Mouse (Mus musculus): ENCODE results near the gene Dock4.
"Not testable (repeated sequence)": the region's sequence is repeated elsewhere in the genome, so short reads cannot be mapped to it uniquely, and the experiment has no call there.

Dock4 gene

GRCm38 (mm10) chr12:40824251-40824650 is 378.5 kb downstream of the Dock4 start:
- peak in 1 of 2 experiments; percentile 27 for DNase-seq (ENCODE audit: low spot score in 2 of 2)

GRCm38 (mm10) chr12:40825935-40826460 is 380.2 kb downstream of the Dock4 start:
- no peak for DNase-seq (ENCODE audit: low spot score in 2 of 2)

DNA sequence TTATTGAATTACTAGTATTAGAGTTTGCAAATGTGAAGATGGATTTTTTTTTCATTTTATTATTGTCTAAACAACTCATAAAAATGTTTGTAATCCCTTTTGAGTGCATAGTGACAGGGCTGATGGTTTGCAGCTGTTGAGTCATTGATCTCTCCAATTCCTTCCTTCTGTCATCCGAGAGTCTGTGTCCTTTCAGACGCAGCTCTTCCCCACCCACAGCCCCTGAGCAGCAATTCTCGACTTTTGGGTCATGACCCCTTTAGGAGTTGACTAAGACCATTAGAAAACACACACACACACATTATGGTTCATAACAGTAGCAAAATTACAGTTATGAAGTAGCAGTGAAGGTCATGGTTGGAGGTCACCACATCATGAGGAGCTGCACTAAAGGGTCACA is 380.7 kb downstream of the Dock4 start:
- DNase-seq (ENCODE audit: low spot score in 2 of 2), result no peak

DNA sequence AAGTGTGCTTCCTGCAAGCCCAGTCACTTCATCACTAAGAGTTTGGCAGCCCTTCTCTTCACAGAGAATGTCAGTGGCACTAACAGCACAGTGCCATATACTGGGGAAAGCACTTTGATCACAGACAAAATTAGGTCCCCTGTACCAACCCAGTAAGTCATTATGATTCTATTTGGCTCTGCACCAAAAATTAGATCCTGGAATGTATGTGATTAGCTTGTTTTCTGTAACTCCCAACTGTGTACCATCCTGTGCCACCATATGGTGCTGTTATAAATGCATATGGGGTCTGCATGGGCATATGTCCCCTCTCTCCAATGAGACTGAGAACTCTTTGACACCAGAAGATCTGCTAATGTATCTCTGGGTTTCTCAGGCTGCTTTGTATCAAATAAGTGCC is 382.3 kb downstream of the Dock4 start:
- DNase-seq (ENCODE audit: low spot score in 2 of 2), result no peak

- DNase-seq (ENCODE audit: low spot score in 2 of 2), result no peak
Measured at GRCm38 (mm10) chr12:40829269-40829668, 383.5 kb downstream of the Dock4 start.

GRCm38 (mm10) chr12:40832157-40832556 is 386.4 kb downstream of the Dock4 start:
- DNase-seq (ENCODE audit: low spot score in 2 of 2), result peak in 1 of 2 experiments; percentile 65

DNA sequence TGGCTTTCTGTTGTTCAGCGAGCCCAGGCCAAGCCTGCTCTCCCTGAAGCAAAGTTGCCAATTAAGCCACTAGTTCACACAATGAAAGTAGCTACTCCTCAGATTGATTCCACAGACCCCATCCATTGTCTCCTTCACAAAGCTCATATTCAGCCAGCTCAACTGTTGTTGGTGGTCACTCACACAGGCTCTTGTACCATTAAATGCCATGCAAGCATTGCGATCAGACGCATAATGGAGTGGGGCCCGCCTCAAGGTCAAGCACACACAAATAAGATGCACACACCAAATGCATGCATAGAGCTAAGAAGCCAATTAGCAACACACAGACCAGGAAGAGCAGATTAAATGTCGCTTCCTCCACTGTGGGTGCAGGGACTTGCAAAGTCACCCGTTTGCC is 391.2 kb downstream of the Dock4 start:
- no peak for DNase-seq (ENCODE audit: low spot score in 2 of 2)

DNA sequence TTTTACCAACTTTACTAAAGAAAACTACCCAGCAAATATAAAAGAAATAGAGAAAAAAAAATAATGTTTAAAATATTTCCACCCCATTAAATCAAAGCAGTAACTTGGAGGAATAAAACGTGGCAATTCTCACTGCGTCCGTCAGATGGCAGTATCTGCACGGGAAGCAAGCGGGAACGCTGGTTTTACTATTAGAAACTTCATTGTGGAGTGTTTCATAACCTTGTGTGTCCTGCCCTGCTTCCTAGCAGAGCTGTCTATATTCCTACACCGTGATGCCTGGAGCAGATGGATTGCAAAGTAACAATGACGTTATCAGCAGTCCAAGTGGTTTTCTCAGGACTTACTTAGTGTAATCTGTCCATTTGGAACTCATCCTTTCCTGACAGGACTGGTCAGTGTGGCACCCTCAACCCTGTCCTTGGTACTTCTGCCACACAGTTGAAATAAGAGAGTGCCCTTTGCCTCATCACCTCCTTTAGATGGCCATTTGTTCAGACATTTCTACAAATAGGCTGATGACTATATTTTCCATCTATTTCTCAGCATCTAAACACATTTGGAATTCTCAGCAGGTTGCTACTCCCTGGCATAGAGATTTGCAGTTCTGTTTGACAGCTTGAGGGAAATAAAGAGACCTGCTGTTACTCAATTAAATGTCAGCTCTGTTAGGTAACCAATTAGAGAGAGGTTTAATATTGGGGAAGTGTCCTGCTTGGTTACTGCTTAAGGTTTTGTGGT is 392.0 kb downstream of the Dock4 start:
- DNase-seq (ENCODE audit: low spot score in 2 of 2), result peak; percentile 70 to 88

DNA sequence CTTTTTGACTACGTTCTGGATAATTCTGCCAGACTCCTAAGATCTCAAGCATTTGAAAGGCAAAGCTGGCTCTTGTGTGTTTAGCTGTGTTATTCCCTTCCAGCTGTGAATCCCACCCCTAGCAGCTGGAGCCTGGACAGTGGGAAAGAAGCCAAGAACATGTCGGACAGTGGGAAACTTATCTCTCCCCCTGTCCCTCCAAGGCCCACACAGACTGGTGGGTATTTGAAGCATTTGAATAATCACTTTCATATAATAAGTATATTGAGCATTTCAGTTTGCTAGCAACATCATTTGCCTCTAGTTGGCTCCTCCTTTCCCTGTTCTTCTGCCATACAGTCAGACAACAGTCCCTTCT is 392.6 kb downstream of the Dock4 start:
- DNase-seq (ENCODE audit: low spot score in 2 of 2), result no peak

GRCm38 (mm10) chr12:40838940-40839339 is 393.2 kb downstream of the Dock4 start:
- no peak for DNase-seq (ENCODE audit: low spot score in 2 of 2)

DNA sequence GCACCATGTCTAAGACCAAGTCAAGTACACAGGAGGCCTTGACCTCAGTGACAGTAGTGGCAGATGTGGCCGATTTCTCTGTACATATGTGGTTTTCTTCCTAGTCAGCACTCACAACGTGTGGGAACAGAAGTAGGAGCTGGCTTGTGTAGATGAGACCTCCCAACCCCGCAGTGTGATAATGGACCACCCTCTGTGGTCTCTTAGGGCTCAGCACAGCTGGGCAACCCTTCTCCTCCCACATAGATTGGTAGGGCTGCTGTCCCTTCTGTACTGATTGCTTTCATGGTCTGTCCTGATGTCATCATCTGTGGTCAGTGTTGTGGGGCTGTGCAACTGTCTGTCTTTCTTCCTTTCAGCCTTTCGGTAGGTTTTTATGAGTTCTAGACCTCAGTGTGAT is 394.1 kb downstream of the Dock4 start:
- DNase-seq (ENCODE audit: low spot score in 2 of 2), result no peak

DNA sequence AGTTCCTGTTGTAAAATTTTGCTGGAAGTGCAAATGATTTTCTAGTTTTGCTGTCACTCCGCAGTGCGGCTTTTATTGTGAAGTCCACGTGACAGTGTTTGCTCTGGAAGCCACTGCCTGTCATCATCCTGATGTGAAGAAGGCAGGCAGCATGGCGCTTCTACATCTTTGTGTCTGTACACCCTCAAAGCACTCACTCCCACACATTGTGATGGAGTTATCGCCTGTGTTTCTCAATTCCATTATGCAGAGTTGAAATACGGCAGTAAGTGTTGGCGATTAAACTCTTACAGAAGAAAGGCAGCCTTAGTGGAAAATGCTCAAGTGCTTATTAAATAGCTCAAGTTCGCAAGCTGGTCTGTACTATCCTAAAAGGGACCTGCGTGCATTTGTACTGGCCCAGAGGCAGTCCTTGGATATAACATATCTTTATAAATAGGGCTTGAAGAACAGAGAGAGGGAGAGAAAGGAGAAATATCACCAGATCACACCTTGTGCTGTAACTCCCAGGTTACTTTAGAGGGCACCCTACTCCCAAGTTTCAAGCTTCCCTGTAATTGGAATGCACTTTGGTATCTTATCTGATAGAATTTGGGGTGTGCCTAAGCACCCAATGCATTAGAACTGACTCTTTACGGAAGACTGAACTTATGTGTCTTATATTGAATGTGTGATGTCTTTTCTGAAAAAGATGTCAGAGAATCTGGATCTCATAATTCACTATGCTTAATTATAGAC is 396.7 kb downstream of the Dock4 start:
- peak in 1 of 2 experiments; percentile 41 for DNase-seq (ENCODE audit: low spot score in 2 of 2)

DNA sequence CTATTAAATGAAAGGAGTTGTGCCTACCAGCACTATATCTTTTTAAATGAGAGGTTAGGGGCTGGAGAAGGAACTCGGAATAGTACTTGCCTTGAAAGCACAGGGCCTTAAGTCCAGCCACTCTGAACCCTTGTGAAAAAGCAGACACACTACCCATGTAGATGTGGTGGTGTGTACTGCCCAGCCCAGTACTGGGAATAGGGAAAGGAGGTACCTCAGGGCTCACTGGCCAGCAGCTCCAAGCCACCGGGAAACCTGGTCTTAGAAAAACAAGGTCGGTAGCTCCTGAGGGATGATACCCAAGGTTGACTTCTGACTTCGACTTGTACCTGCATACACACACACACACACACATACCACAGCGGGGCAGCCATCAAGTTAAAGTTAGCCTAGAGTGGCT is 397.2 kb downstream of the Dock4 start:
- no peak for DNase-seq (ENCODE audit: low spot score in 2 of 2)

DNA sequence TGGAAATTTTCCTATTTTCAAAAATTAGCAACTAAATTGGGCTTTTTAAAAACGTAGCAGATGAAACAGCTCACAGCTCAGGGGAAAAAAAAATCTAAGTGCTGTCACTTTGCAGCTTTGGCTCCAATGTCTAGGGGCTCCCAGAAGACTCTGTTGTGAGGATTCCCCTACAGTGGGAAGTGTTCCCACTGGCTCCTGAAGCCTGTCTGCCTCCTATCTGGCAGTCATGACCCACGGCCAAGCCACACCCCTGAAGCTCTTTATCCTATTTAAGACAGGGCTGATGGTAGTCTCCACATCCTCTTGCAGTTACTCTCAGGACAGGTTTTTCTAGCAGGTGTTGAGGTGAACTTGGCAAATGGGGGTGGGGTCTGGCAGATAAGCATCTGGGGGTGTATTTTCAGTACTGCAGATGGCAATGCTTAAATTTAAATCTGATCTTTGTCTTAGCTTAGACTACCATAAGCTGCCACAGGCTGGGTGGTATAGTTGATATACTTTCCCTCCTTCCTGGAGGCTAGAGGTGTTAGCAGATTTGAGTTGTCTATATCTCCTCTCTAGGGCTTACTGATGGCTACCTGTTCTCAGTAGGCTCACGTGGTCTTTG is 397.8 kb downstream of the Dock4 start:
- DNase-seq (ENCODE audit: low spot score in 2 of 2), result peak in 1 of 2 experiments; percentile 36

- DNase-seq (ENCODE audit: low spot score in 2 of 2), result no peak
Measured at GRCm38 (mm10) chr12:40844324-40844723, 398.6 kb downstream of the Dock4 start.

- no peak for DNase-seq (ENCODE audit: low spot score in 2 of 2)
Measured at GRCm38 (mm10) chr12:40854705-40855367, 409.1 kb downstream of the Dock4 start.

DNA sequence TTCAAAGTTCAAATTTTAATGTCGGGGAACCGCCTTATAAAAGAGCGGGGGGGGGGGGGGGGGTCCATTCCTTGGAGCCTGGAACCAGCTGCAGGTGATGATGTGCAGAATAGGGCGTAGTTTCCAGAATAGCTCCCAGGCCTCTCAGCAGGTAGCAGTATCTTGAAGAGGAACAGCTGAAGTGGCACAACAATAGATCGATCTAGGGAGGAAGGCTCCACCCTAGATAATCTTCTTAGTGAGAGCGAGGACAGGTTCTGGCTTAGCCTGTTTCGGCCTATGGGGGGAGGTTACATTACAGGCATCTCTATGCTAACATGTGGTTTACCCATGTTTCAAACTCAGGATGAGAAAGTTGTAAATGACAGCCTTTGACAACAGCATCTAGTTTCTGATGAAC is 411.7 kb downstream of the Dock4 start:
- no peak for DNase-seq (ENCODE audit: low spot score in 2 of 2)

DNA sequence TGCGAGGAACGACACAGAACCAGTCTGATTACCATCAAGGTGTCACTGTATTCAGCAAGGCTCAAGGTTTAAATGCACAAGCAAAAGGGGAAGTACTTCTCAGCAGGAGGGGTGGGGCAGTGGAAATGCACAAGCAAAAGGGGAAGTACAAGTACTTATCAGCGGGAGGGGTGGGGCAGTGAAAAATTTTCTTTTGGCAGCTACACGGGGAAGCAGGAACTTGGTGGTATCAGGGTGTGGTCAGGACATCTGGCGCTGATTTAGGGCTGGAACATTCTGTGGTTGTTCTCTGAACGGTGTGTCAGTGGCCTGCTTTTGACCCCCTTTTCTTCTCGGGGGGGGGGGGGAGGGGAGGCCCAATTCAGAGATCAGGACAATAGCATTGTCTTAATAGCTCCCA is 413.0 kb downstream of the Dock4 start:
- not testable (repeated sequence) for DNase-seq (ENCODE audit: low spot score in 2 of 2)

DNA sequence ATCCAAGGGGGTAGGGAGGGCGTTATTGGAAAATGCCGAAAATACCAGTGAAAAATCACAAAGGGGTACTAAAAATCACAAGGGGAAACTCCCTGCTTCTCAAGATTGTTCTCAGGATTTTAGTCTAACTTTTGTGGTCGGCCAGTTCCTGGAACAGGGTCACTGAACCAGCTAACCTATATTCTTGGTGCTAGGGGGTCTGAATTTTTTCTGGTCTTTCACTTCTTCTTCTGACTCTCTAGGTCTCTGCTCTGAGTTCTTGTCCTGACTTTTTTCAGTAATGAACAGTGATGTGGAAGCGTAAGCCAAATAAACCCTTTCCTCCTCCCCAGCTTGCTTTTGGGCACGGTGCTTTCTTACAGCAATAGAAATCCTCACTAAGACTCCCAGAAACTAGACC is 424.6 kb downstream of the Dock4 start:
- no peak for DNase-seq (ENCODE audit: low spot score in 2 of 2)

- DNase-seq (ENCODE audit: low spot score in 2 of 2), result no peak
Measured at GRCm38 (mm10) chr12:40872716-40873115, 427.0 kb downstream of the Dock4 start.

GRCm38 (mm10) chr12:40873267-40873666 is 427.5 kb downstream of the Dock4 start:
- DNase-seq (ENCODE audit: low spot score in 2 of 2), result not testable (repeated sequence)

- no peak for DNase-seq (ENCODE audit: low spot score in 2 of 2)
Measured at GRCm38 (mm10) chr12:40884976-40885375, 439.2 kb downstream of the Dock4 start.

Data from frontal cortex, postnatal 36 days (tissue).